Mouse (Mus musculus) cerebellum, adult 2 months (tissue): ENCODE results near the gene Tmem163. TPM values are rescaled to one million over a fixed set of nuclear protein-coding genes. Genes with fewer than 3 reads are reported as not detected.

ENCODE experiments used
- DNase-seq, 2 experiments: peaks; one replicate each; pipeline ENCODE4 v3.0.0; 2021
- H3K27ac ChIP-seq: fragments of 200-500 bp; 2 replicates; pipeline ENCODE4 v1.5.1; 2012; ENCODE audit warnings: low read length, control low read depth, inconsistent platforms; ENCODE audit not compliant: insufficient read depth
- H3K27me3 ChIP-seq: fragments of 200-500 bp; 2 replicates; pipeline ENCODE4 v1.6.1; 2012; ENCODE audit warnings: inconsistent platforms, mild to moderate bottlenecking, low read length, moderate library complexity; ENCODE audit not compliant: control insufficient read depth, insufficient read depth
- H3K4me1 ChIP-seq: fragments of 200-500 bp; 2 replicates; pipeline ENCODE4 v1.6.1; 2011; ENCODE audit warnings: low read length; ENCODE audit not compliant: control insufficient read depth, insufficient read depth
- H3K4me3 ChIP-seq: fragments of 200-500 bp; replicated peaks from 2 replicates; pipeline ENCODE3; 2011; ENCODE audit warnings: mild to moderate bottlenecking, low read depth, low read length, control low read depth; ENCODE audit not compliant: insufficient read depth
- CTCF ChIP-seq: fragments of 200-500 bp; IDR thresholded peaks from 2 replicates; pipeline ENCODE4 v1.5.1; 2011; ENCODE audit warnings: low read depth, mild to moderate bottlenecking, control low read depth, low read length, moderate library complexity, borderline replicate concordance; ENCODE audit not compliant: insufficient read depth
- POLR2A ChIP-seq: fragments of 200-500 bp; IDR thresholded peaks from 2 replicates; pipeline ENCODE4 v1.6.1; 2011; ENCODE audit warnings: low read length, control low read depth, borderline replicate concordance; ENCODE audit not compliant: insufficient read depth
- WGBS: fragments of 180-500 bp; shearing (Covaris S2); methylation state at CpG from one replicate; pipeline ENCODE4 v1.1.7; 2018; 5-methylcytosine and 5-hydroxymethylcytosine counted together
- polyA plus RNA-seq: library from polyadenylated mRNA; depleted of rRNA; stranded (reverse); fragments of >200 nt; gene quantifications from 2 replicates; pipeline ENCODE4 v1.2.3, GENCODE M21; 2012

The Tmem163 gene
- polyA plus RNA-seq, 1 experiment = 106 TPM

DNA sequence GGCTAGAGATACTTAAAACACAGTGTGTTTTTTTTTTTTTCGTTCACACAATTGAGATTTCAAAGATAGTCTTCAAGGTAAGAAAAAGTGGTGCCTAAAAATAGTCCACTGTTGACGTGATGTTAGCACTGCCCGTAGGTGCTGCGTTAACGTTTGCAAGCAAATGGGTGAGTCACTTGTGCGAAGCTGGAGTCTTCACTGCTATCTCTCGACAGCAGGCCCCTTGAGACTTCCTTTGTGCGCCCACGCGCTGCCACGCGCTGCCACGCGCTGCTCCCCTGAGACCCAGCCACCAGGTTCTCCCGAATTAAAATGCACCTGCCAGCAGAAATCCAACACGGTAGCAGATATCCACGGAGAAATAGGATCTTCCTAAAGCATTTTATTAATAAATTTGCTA, 178.6 kb downstream of the Tmem163 start:
- Histone ChIP-seq H3K27ac (no peak overlapping the region), H3K4me1 (peaks cover 6% of the 10 kb centered on the region), H3K4me3 (no peak overlapping the region), H3K27me3 (no peaks in the 10 kb centered on the region)
- DNase-seq = peak in 1 of 2 experiments; percentile 34
- TF ChIP-seq CTCF = no peak
- TF ChIP-seq POLR2A = no peak
- 65% methylated on average over 17 of the region's 17 CpGs for WGBS

DNA sequence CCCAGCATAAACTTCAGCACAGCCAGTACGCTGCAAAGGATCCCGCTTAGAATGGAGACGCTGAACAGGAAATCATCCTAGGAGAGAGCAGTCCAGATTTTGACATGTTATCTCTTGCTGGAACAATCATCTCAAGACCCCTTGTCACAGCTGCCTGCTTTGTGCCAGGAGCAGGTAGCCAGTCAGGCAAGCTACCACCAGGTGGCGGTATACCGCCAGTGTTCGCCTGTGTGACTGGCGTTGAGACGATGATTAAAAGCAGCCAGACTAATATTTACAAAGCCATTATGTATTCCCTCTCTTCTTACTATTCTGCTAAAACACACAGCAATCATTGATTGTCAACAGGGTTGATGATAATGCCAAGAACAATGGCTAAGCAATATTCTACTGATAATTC, 179.1 kb downstream of the Tmem163 start:
- TF ChIP-seq POLR2A = no peak
- peak; percentile 97 for TF ChIP-seq CTCF
- no peak overlapping the region for H3K4me3 ChIP-seq
- peak; percentile 83 to 88 for DNase-seq
- 14% methylated on average over 8 of the region's 8 CpGs for WGBS
- H3K4me1 ChIP-seq = peaks cover 6% of the 10 kb centered on the region; the same call in 1 of the 2 replicates
- H3K27ac ChIP-seq = no peak overlapping the region
- H3K27me3 ChIP-seq = no peaks in the 10 kb centered on the region

DNA sequence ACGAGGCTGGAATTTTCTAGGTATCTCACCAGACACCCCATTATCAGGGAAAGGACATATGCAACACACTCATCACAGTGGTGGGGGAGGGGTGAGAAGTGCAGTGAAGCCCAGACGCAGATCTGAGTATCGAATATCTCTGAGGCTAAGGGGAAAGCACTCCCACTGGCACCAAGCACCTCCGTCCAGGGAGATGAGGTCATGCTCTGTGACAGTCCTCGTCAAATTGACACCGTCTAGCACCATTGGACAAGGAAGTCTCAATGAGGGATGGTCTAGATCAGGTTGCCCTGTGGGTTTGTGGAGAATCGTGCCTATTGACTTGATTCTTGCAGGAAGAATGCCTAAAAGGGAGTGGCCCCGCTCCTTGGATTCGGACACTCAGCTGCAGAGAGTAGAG, 180.6 kb downstream of the Tmem163 start:
- H3K27ac ChIP-seq = no peak overlapping the region
- TF ChIP-seq POLR2A = no peak
- no peak for TF ChIP-seq CTCF
- 56% methylated on average over 9 of the region's 9 CpGs for whole genome bisulfite sequencing
- no peak for DNase-seq
- no peak overlapping the region for H3K4me3 ChIP-seq
- peaks cover 6% of the 10 kb centered on the region; the same call in 1 of the 2 replicates for H3K4me1 ChIP-seq
- no peaks in the 10 kb centered on the region for H3K27me3 ChIP-seq

DNA sequence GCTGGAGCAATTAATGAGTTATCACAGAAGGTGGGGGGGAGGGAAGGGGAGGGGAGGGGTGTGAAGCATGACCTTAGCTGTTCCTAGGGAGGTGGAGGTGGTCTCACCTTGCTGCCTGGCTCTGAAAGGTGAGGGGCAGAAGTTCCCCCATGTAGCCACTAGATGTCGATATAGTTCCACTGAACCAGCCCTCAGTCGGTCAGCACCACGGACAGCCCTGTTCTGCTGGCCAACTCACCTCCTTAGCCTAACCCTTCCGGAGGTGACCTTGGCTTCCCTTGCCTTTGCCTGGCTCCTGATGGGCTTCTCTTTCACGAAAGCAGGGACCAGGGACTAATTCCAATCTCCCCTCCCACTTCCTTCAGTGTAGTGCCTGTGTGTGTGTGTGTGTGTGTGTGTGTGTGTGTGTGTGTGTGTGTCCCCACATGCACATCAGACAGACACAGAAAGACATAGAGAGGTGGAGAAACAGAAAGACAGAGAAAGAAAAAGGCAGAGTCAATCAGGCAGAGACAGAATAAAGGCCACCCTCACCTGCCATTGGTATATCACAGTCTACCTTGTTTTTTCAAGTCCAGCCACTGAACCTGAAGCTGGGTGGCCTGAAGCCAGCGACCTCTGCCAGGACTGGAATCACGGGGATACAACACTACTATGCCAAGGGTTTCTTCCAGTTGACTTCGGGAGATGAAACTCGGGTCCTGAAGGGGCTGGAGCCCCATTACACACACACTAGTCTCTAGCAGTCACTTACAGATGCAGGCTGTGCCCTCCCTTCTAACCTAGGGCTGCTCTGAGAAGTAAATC, 182.4 kb downstream of the Tmem163 start:
- Histone ChIP-seq H3K4me3 (no peak overlapping the region), H3K27me3 (no peaks in the 10 kb centered on the region), H3K4me1 (peaks cover 6% of the 10 kb centered on the region; the same call in 1 of the 2 replicates), H3K27ac (no peak overlapping the region)
- 10% methylated on average over 9 of the region's 9 CpGs for WGBS
- DNase-seq = peak; percentile 76 to 81
- TF ChIP-seq POLR2A = no peak
- peak; percentile 100 for TF ChIP-seq CTCF

DNA sequence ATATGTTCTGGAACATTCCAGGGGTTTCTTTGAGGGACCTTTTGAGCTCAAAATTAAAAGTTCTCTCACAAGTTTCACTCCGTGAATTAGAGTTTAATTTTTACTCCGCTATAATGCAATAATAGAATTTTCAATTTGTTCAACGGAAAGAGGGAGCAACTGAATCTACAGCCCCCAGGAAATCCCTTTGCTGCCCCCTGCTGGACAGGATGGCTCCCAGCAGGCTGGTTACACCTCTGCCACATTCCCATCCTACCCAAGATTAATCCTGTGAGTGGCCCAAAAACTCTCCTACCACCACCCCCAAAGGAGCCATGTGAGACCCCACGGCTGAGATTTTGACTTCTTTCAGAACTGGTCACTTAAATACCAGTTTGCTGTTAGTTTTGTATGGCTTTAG, 192.2 kb downstream of the Tmem163 start:
- Histone ChIP-seq H3K27me3 (no peaks in the 10 kb centered on the region), H3K4me1 (0 out of 2 replicates have a peak, but pooled peaks cover 2% of the 10 kb centered on the region), H3K4me3 (no peak overlapping the region), H3K27ac (no peak overlapping the region)
- DNase-seq = no peak
- TF ChIP-seq CTCF (peak; percentile 44; the same call in 1 of the 2 replicates), POLR2A (no peak)
- 85% methylated on average over 4 of the region's 4 CpGs for WGBS

DNA sequence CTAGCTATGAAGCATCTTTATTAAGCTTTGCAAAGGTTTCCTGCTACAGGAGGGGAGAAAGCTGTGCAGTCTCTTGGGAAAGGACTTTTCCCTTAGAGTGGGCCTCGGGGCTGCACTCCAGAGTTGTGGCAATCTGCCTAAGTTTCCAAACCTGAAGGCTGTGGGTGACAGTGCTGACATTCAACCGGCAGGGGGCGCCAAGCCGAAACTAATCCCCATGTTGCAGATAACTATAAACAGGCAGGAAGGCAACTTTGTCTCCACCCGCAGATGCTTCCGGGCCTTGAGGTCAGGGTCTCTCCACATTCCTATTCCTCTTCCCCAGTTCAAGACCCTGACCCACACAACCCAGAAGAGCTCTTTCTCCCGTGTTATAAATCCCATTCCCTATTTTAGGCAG, 194.5 kb downstream of the Tmem163 start:
- 32% methylated on average over 7 of the region's 7 CpGs for WGBS
- TF ChIP-seq CTCF (peak; percentile 76), POLR2A (no peak)
- DNase-seq = peak; percentile 58 to 74
- no peak overlapping the region for H3K4me3 ChIP-seq
- H3K27me3 ChIP-seq = no peaks in the 10 kb centered on the region
- no peaks in the 10 kb centered on the region for H3K4me1 ChIP-seq
- no peak overlapping the region for H3K27ac ChIP-seq

DNA sequence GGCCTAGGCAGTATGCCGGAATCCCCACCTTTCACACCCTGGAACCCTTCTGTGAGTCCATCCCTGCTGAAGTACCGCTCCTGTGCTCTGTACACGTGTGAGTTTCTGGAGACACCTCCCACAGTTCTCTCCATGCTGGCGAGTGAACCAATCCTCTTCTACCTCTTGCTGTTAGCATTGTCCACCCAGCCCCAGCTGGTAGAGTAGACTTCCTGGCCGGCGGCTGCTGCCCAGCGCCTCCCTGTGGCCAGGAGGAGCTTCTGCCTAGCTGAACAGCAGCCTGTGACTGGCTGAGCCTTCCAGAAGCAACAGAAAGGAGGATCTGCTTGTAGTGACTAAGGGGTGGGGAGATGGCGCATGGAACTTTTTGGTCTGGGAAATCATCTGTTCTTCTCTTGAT, 195.2 kb downstream of the Tmem163 start:
- no peak for DNase-seq
- no peaks in the 10 kb centered on the region for H3K27me3 ChIP-seq
- no peak overlapping the region for H3K27ac ChIP-seq
- H3K4me1 ChIP-seq = no peaks in the 10 kb centered on the region
- TF ChIP-seq POLR2A (no peak), CTCF (no peak)
- no peak overlapping the region for H3K4me3 ChIP-seq
- WGBS = 92% methylated on average over 8 of the region's 8 CpGs

DNA sequence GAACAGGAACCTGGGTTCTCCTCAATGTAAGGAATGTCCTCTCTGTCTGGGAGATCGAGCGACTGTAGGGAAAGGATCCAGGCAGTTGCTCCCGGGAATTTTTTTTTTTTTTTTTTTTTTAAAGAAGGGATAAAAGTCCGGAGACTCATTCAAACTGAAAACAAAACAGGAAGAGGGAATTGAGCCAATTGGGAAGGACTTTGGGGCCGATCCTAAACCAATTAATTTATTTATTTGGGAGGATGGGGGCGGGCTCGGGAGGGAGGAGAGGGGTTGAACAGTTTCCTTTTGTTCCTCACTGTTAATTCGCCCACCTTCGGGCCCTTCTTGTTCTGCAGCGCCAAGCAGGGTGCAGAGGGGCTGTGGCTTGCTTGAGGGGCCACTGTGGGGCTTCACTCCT, 196.4 kb downstream of the Tmem163 start:
- TF ChIP-seq POLR2A (no peak), CTCF (no peak)
- 68% methylated on average over 10 of the region's 10 CpGs for WGBS
- H3K27me3 ChIP-seq = no peaks in the 10 kb centered on the region
- H3K27ac ChIP-seq = no peak overlapping the region
- no peak for DNase-seq
- H3K4me1 ChIP-seq = no peaks in the 10 kb centered on the region
- H3K4me3 ChIP-seq = no peak overlapping the region
